ENCODE assay signal across 7 mouse cellular contexts in genomic region chr11:116488693-116489375, GRCm38 (mm10). TPM values are rescaled to one million over a fixed set of nuclear protein-coding genes. Genes with fewer than 3 reads are reported as not detected.
DNase-seq lines count a peak whose midpoint lies in the region; ATAC-seq lines count a peak whose summit lies in the region.

No protein-coding gene starts in this region.

- H3K27me3 ChIP-seq in embryonic facial prominence, embryonic 11.5 days (ENCODE audit: control insufficient read depth, insufficient read depth, low read length), result no peaks in the 10 kb centered on the region
- H3K27me3 ChIP-seq in limb, embryonic 12.5 days, result no peaks in the 10 kb centered on the region

- H3K36me3 ChIP-seq in embryonic facial prominence, embryonic 11.5 days (replicated peaks; ENCODE audit: control insufficient read depth, insufficient read depth, low read depth, low read length), result peaks cover 12% of the 10 kb centered on the region
- peaks cover 47% of the 10 kb centered on the region for H3K36me3 ChIP-seq in limb, embryonic 12.5 days

- peak overlapping the region; percentile 76 for H3K4me2 ChIP-seq in embryonic facial prominence, embryonic 11.5 days (ENCODE audit: low read depth, low read length)
- H3K4me2 ChIP-seq in limb, embryonic 12.5 days, result peak overlapping the region; percentile 70

- DNase-seq in thymus, postnatal 14 days, result peak; percentile 16
- no peak for DNase-seq in thymus, postnatal 25 days
- peak; percentile 13 for DNase-seq in embryonic facial prominence, embryonic 11.5 days (ENCODE audit: low spot score)
- peak; percentile 40 for DNase-seq in retina, postnatal 1 day
- DNase-seq in gastrocnemius, postnatal 14 days, result no peak
- no peak for DNase-seq in urinary bladder, adult 18-20 months (ENCODE audit: low spot score in 2 of 2)

- ATAC-seq in embryonic facial prominence, embryonic 11.5 days (replicated peaks; ENCODE audit: insufficient number of reproducible peaks, low FRiP score, low TSS enrichment, low read depth), result no peak
- ATAC-seq in limb, embryonic 12.5 days (ENCODE audit: insufficient number of reproducible peaks, insufficient read depth, low FRiP score, low TSS enrichment, low read depth), result no peak

- H3K27ac ChIP-seq in embryonic facial prominence, embryonic 11.5 days (replicated peaks; ENCODE audit: low read depth, low read length), result no peak overlapping the region
- no peak overlapping the region for H3K27ac ChIP-seq in limb, embryonic 12.5 days

- H3K4me1 ChIP-seq in embryonic facial prominence, embryonic 11.5 days (ENCODE audit: control insufficient read depth, insufficient read depth, low read length), result no peaks in the 10 kb centered on the region
- H3K4me1 ChIP-seq in limb, embryonic 12.5 days (replicated peaks), result peaks cover 9% of the 10 kb centered on the region

- H3K9me3 ChIP-seq in embryonic facial prominence, embryonic 11.5 days (replicated peaks; ENCODE audit: control insufficient read depth, low read length), result no peaks in the 10 kb centered on the region
- no peaks in the 10 kb centered on the region for H3K9me3 ChIP-seq in limb, embryonic 12.5 days

- H3K4me3 ChIP-seq in embryonic facial prominence, embryonic 11.5 days (ENCODE audit: low read depth, low read length), result peak overlapping the region; percentile 96
- H3K4me3 ChIP-seq in limb, embryonic 12.5 days (replicated peaks), result peak overlapping the region; percentile 98

- intact Hi-C loops in gastrocnemius, postnatal 14 days (cut with DNase I; ENCODE audit: low total_unique reads), result no loop called here

- H3K9ac ChIP-seq in embryonic facial prominence, embryonic 11.5 days (replicated peaks; ENCODE audit: low read length), result peak overlapping the region; percentile 95
- peak overlapping the region; percentile 98 for H3K9ac ChIP-seq in limb, embryonic 12.5 days (replicated peaks)

- 80% methylated on average over 14 of the region's 14 CpGs for WGBS in embryonic facial prominence, embryonic 11.5 days
- 76% methylated on average over 14 of the region's 14 CpGs for WGBS in limb, embryonic 12.5 days

RNA-seq across cellular contexts. Expression of gene Prpsap1, which starts 5.2 kb away (rescaled TPM):
- 171 and 182 TPM in 2 replicates for polyA plus RNA-seq in embryonic facial prominence, embryonic 11.5 days (2014; fragmentation: Nextera tagmentation; extraction: Ambion mirVana)
- polyA plus RNA-seq in limb, embryonic 12.5 days (2016; fragmentation: Nextera tagmentation; extraction: Ambion mirVana), result 186 and 199 TPM in 2 replicates
- 10 to 100 TPM; 22.4 to 24.6 TPM for total RNA-seq in gastrocnemius, postnatal 14 days (2021)

RNA-seq across cellular contexts. Expression of gene Qrich2, which starts 22.8 kb away (rescaled TPM):
- polyA plus RNA-seq in embryonic facial prominence, embryonic 11.5 days (2014; fragmentation: Nextera tagmentation; extraction: Ambion mirVana), result 0.31 TPM in 1 of 2 replicates, not detected in the other
- polyA plus RNA-seq in limb, embryonic 12.5 days (2016; fragmentation: Nextera tagmentation; extraction: Ambion mirVana), result 0.35 TPM in 2 replicates
- total RNA-seq in gastrocnemius, postnatal 14 days (2021), result not detected

RNA-seq across cellular contexts. Expression of gene Sphk1, which starts 41.9 kb away (rescaled TPM):
- 5.0 and 7.2 TPM in 2 replicates for polyA plus RNA-seq in embryonic facial prominence, embryonic 11.5 days (2014; fragmentation: Nextera tagmentation; extraction: Ambion mirVana)
- 1.4 and 1.8 TPM in 2 replicates for polyA plus RNA-seq in limb, embryonic 12.5 days (2016; fragmentation: Nextera tagmentation; extraction: Ambion mirVana)
- 1 to 10 TPM; 1.6 to 2.6 TPM for total RNA-seq in gastrocnemius, postnatal 14 days (2021)

RNA-seq across cellular contexts. Expression of gene Ubald2, which starts 54.9 kb away (rescaled TPM):
- polyA plus RNA-seq in embryonic facial prominence, embryonic 11.5 days (2014; fragmentation: Nextera tagmentation; extraction: Ambion mirVana), result 63.6 and 68.4 TPM in 2 replicates
- 36.6 and 48.4 TPM in 2 replicates for polyA plus RNA-seq in limb, embryonic 12.5 days (2016; fragmentation: Nextera tagmentation; extraction: Ambion mirVana)
- total RNA-seq in gastrocnemius, postnatal 14 days (2021), result 10 to 100 TPM; 42.6 to 58.9 TPM

Comparison
In these comparisons a context has a peak if more than half of its experiments do, and no peak if none do; other contexts are left out.
1. DNase-seq: peak in thymus, postnatal 14 days (single experiment), embryonic facial prominence, embryonic 11.5 days (single experiment) and retina, postnatal 1 day (single experiment); none in thymus, postnatal 25 days (single experiment), gastrocnemius, postnatal 14 days (single experiment) and urinary bladder, adult 18-20 months (0 of 2).